Mouse (Mus musculus): ENCODE data around the gene Mettl6.
A peak's percentile ranks its signal among the peaks of the same experiment; 100 is the strongest.
"Not testable (repeated sequence)": the region's sequence is repeated elsewhere in the genome, so short reads cannot be mapped to it uniquely, and the experiment has no call there.

Mettl6 gene

GRCm38 (mm10) chr14:31472451-31473061 is 22.3 kb downstream of the Mettl6 start:
- DNase-seq (ENCODE audit: inconsistent ontology term), result peak; percentile 17

GRCm38 (mm10) chr14:31469711-31470110 is 25.1 kb downstream of the Mettl6 start:
- DNase-seq (ENCODE audit: inconsistent ontology term), result no peak

DNA sequence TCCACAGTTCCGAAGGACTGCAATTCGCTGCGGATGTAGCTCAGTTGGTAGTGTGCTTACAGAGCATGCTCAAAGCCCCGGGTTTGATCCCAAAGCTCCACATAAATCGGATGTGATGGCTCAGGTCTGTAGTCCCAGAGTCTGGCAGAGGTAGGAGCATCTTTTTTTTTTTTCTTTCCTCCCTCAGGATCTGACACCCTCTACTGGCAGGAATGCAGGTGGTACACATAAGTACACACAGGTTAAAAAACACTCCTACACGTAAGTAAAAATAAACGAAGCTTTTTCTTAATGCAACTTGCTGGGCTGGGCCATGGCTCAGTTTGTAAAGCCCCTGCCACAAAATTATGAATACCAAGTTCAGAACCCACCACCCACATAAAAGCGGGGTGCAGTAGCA is 30.7 kb downstream of the Mettl6 start:
- DNase-seq (ENCODE audit: inconsistent ontology term), result no peak

DNA sequence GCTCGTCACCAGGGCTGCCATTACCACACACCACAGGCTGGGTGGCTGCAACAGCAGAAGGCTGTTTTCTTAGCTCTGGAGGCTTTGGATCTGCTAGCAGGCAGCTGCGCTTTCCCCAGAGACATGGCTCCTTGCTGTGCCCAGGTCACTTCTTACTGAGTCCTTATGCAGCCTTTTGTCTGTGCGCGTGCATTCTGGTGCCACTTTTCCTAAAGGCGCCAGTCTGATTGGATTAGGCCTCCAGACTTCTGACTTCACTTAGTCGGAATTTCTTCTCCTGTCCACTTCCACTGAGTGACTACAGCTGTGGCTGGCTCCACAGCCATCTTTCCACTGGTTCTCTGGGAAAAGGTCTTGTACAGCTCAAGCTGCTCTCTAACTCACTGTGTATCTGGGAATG is 32.0 kb downstream of the Mettl6 start:
- peak; percentile 34 for DNase-seq (ENCODE audit: inconsistent ontology term)

GRCm38 (mm10) chr14:31462226-31462625 is 32.6 kb downstream of the Mettl6 start:
- DNase-seq (ENCODE audit: inconsistent ontology term), result not testable (repeated sequence)

- DNase-seq (ENCODE audit: inconsistent ontology term), result no peak
Measured at GRCm38 (mm10) chr14:31458006-31458405, 36.8 kb downstream of the Mettl6 start.

DNA sequence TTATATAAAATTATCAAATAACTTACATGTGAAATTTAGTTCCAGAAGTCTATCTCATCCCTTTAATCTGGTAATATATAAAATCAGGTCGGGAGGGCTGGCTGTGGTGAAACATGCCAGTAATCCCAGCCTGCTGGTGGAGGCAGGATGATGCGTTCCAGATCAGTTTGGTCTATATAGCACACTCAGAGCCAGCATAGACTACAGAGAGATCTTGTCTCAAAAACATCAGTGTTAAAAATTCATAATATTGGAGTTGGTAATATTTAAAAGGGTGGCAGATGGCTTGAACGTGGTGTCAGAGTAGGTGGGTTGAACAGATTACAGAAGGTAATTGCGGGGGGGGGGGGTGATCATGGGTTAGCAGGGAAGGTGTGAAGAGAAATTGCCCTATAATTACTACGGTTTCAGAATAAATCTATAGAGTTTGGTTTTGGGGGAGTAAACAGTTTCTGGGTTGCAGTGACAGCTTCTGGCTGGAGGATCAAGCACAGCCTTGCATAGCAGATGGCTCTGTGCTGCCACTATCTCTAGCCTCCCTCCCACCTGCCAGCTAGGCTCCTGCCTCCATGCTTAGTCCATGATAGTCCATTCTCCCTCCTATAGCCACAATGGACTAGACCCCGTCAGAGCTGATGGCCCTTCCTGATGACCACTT is 38.6 kb downstream of the Mettl6 start:
- DNase-seq (ENCODE audit: inconsistent ontology term), result no peak

DNA sequence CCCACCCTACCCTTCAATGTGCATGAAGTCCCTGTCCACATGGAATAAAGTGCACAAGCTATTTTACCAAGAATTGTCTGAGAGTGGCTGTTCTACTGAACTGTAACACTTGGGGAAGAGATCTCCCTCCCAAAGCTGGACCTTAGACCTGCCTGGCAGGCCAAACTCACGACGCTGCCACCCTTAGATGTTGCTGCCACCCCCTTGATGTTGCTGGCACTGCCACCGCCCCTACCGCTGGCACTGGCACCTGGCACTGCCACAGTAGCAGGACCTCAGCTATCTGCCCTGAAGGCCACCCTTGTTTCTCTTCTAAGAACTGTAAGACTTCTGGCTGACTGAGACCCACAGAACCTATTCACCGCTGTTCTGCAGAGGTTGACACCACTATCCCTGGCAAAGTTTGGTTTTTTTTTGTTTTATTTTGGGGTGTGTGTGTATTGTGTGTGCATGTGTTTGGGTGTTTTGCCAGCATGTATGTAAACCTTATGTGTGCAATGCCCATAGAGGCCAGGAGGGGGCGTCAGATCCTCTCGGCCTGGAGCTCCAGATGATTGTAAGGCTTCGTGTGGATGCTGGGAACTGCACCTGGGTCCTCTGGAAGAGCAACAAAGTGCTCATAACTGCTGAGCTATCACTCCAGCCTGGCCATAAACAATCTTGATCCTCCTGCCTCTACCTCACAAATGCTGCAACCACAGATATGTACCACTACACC is 39.8 kb downstream of the Mettl6 start:
- DNase-seq (ENCODE audit: inconsistent ontology term), result no peak

GRCm38 (mm10) chr14:31453946-31454345 is 40.9 kb downstream of the Mettl6 start:
- DNase-seq (ENCODE audit: inconsistent ontology term), result not testable (repeated sequence)

- no peak for DNase-seq (ENCODE audit: inconsistent ontology term)
Measured at GRCm38 (mm10) chr14:31448994-31449393, 45.8 kb downstream of the Mettl6 start.

- no peak for DNase-seq (ENCODE audit: inconsistent ontology term)
Measured at GRCm38 (mm10) chr14:31443616-31444015, 51.2 kb downstream of the Mettl6 start.

DNA sequence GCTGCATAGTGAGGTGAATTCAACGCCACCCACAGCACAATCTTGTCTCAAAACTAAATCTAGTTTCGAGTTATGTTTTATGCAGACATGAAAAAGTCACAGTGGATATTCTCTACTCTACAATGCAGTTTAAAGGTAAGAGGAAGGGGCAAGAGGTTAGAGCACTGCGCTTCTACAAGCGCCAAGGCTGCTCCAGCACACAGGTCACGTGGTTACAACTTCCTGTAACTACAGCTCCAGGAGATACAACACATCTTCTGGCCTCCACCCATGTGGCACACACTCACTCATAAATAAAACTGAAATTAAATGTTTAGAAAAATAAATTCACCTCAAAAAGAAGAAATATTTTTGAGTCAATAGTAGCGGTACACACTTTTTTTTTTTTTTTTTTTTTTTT is 54.1 kb downstream of the Mettl6 start:
- no peak for DNase-seq (ENCODE audit: inconsistent ontology term)

DNA sequence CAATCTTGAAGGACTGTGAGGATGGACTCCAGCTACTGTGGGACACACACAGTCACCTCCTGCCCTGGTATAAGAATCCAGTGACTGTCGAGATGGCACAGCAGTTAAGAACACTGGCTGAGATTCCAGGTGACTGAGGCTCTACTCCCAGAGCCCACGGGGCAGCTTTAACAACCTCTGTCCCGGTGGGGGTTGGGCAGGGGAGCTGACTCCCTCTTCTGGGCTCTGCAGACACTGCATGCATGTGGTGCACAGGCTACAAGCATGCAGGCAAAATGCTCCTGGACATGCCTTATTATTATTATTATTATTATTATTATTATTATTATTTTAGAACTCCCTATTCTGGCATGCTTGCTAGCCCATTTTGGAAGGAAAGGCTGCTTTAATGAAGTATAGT is 54.6 kb downstream of the Mettl6 start:
- no peak for DNase-seq (ENCODE audit: inconsistent ontology term)

DNA sequence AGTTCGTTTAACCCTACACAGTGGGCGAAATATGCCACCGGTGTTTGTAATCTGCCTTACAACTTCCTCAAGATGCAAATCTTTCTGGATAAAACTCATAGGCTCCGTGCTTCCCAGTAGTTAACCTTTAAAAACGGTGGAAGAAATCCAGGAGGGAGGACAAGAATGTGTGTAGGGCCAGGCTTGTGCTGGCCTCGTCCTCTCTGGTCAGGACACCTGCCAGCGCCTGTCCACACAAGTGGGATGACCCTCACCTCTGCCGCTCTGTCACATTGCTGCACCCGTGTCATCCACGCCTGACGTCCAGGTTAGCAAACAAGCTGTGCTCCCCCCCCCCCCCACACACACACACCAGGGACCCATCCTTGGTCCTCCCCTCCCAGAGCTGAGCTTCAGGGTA is 55.6 kb downstream of the Mettl6 start:
- DNase-seq (ENCODE audit: inconsistent ontology term), result no peak

DNA sequence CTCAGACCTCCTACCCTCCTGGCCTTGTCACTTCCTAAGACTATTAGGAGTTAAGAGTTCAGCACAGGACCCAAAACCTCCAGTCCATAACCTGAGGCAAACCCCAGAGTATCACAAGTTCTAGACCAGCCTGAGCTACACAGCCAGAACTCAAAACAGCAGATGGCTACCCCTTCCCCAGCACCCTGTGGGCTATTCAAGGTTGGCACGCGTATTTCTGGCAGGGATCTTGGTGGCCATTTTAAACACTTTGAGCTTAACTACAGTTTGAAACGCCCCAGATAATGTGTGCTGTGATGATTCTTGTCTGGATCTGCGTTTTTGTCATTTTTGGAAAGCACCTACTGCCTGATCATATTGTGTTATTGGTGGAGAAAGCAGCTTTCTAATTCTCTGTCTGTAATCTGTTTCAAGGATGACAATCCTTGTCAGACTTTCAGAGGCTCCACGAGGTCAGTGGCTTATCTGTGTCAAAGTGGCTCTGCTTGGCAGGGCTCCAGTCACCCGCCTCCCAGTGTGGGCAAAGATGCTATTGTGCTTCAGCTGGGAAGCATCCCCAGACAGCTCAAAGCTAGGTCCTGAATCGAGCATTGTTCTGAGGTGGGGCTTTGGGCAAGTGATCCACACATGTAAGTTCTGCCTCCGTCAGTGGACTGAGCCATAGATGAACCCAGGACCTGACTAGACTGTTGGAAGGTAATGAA is 56.9 kb downstream of the Mettl6 start:
- peak; percentile 50 for DNase-seq (ENCODE audit: inconsistent ontology term)

- peak; percentile 91 for DNase-seq (ENCODE audit: inconsistent ontology term)
Measured at GRCm38 (mm10) chr14:31435930-31436693, 58.7 kb downstream of the Mettl6 start, which contains the start of gene Sh3bp5. Gene Sh3bp5 (minus strand): TSS chr14:31436078.

- DNase-seq (ENCODE audit: inconsistent ontology term), result no peak
Measured at GRCm38 (mm10) chr14:31435018-31435915, 59.6 kb downstream of the Mettl6 start.

DNA sequence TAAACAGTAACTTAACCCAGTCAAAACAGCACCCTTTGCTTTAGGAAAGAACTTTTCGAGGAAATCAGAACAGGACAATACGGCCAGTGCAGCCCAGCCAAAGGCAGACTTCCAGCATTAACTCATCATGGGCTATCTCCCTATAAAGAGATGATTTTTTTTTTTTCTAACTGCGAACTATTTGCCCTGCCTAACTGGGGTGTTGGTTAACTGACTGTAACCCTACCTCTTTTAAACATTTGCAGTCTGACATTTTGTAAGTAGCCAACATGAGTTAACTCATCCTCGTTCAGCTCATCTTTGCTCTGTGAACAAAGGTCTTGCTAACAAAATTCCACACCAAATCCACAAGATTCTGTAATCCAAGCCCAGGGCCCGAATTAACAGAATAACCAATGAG is 60.4 kb downstream of the Mettl6 start:
- no peak for DNase-seq (ENCODE audit: inconsistent ontology term)

DNA sequence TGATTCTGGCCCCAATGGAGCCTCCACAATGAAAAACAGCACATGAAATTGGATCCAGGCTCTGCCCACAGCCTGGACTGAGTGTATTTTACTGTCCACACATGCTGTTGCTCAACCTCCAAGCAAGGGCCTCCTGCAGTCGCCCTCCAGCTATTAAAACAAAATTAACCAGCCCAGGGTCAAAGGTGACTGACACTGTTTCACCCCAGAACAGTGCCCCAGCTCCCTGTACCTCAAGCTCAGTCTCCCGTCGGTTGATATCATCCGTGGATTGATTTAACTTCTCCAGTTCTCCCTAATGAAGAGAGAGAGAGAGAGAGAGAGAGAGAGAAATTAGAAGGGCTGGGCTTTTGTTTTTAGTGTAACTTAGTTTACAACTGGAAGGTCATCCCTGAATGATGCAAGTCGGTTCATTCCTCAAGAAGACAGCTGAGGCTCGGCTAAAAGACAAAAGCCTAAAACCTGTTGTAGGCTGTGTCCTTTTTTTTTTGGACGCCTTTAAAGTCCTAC is 60.9 kb downstream of the Mettl6 start:
- no peak for DNase-seq (ENCODE audit: inconsistent ontology term)

- no peak for DNase-seq (ENCODE audit: inconsistent ontology term)
Measured at GRCm38 (mm10) chr14:31433126-31433525, 61.7 kb downstream of the Mettl6 start.
